Comparison of ENCODE assay signal across 11 mouse cellular contexts in the genomic region with DNA sequence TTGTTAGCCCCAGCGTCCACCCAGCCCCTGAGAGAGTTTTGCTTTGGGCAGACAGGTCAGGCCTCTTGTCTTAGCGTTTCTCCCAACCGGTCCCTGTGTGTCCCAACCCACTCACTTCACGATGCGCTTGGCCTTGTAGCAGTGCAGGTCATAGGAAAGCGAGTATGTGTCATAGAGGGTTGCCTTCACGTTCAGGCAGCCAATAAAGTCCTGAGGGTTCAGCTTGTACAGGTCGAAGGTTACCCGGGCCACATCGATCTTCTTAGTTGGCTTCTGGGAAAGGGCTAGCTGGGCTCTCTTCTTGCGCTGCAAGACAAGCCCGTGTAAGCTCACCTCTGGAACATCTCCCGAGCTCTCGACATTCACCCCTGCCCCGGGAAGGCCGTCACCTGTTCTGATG. TPM values are rescaled to one million over a fixed set of nuclear protein-coding genes. Genes with fewer than 3 reads are reported as not detected.
"Had no signal": no experiment of that assay in that cellular context is flagged by ENCODE, and none has a peak within 500 bp of the region (broad histone marks: within the 10 kb centered on the region; RNA-seq: fewer than 3 reads in every experiment).

No protein-coding gene starts in this region.

- H3K9me3 ChIP-seq: intestine, embryonic 15.5 days; limb, embryonic 15.5 days; neural tube, embryonic 13.5 days had no signal

- H3K4me1 ChIP-seq: intestine, embryonic 15.5 days; limb, embryonic 15.5 days; midbrain, embryonic 12.5 days; neural tube, embryonic 13.5 days had no signal

- H3K4me3 ChIP-seq: intestine, embryonic 15.5 days; limb, embryonic 15.5 days; midbrain, embryonic 12.5 days; neural tube, embryonic 13.5 days had no signal

- H3K27me3 ChIP-seq: intestine, embryonic 15.5 days; limb, embryonic 15.5 days; midbrain, embryonic 12.5 days; neural tube, embryonic 13.5 days had no signal

- ATAC-seq: intestine, embryonic 15.5 days; midbrain, embryonic 16.5 days had no signal

- H3K4me2 ChIP-seq: intestine, embryonic 15.5 days; limb, embryonic 15.5 days; midbrain, embryonic 12.5 days; neural tube, embryonic 13.5 days had no signal

- H3K9ac ChIP-seq: intestine, embryonic 15.5 days; limb, embryonic 15.5 days; midbrain, embryonic 12.5 days; neural tube, embryonic 13.5 days had no signal

- H3K36me3 ChIP-seq: intestine, embryonic 15.5 days; limb, embryonic 15.5 days; midbrain, embryonic 12.5 days; neural tube, embryonic 13.5 days had no signal

- H3K27ac ChIP-seq: intestine, embryonic 15.5 days; limb, embryonic 15.5 days; midbrain, embryonic 12.5 days; neural tube, embryonic 13.5 days had no signal

- DNase-seq: layer of hippocampus, postnatal 36 days had no signal

RNA-seq across cellular contexts. Expression of gene Cidec, which starts 7.6 kb away (rescaled TPM):
- total RNA-seq: layer of hippocampus, postnatal 36 days; left cerebral cortex, adult 8-10 months; left cerebral cortex, postnatal 25 days; megakaryocyte progenitor cell, adult 5-6 weeks had no signal
- polyA plus RNA-seq: kidney, embryonic 16.5 days; limb, embryonic 11.5 days; limb, embryonic 15.5 days; midbrain, embryonic 12.5 days; midbrain, embryonic 16.5 days; neural tube, embryonic 13.5 days had no signal
